ENCODE assay signal across 21 mouse cellular contexts in genomic region chr4:153303521-153303920, GRCm38 (mm10).
DNase-seq lines count a peak whose midpoint lies in the region; ATAC-seq lines count a peak whose summit lies in the region.
"Had no signal": no experiment of that assay in that cellular context is flagged by ENCODE, and none has a peak within 500 bp of the region (broad histone marks: within the 10 kb centered on the region; RNA-seq: fewer than 3 reads in every experiment).

No protein-coding gene starts in this region.

- 62% methylated on average over 5 of the region's 5 CpGs for WGBS in embryonic facial prominence, embryonic 11.5 days
- 67% methylated on average over 5 of the region's 5 CpGs for WGBS in embryonic facial prominence, embryonic 10.5 days
- 58% methylated on average over 5 of the region's 5 CpGs for WGBS in limb, embryonic 13.5 days
- 75% methylated on average over 5 of the region's 5 CpGs for WGBS in limb, embryonic 10.5 days
- 46% methylated on average over 5 of the region's 5 CpGs for WGBS in embryonic facial prominence, embryonic 14.5 days

- DNase-seq in embryonic facial prominence, embryonic 11.5 days (ENCODE audit: low spot score), result peak; percentile 10
- no peak for DNase-seq in embryonic facial prominence, embryonic 10.5 days (ENCODE audit: low spot score)
- DNase-seq in limb, embryonic 10.5 days (ENCODE audit: low spot score), result no peak
- peak; percentile 55 for DNase-seq in embryonic facial prominence, embryonic 14.5 days (ENCODE audit: low spot score)
- DNase-seq in layer of hippocampus, adult 8-10 months (ENCODE audit: low spot score in 2 of 2), result no peak
- DNase-seq: adrenal gland, postnatal 14 days; cerebellum, adult 18-20 months; cerebellum, adult 9-11 months; cerebellum, postnatal 36 days; gastrocnemius, postnatal 10 days; heart, adult 18-20 months; heart, postnatal 10 days; heart, postnatal 4 days had no signal

- no peaks in the 10 kb centered on the region for H3K4me1 ChIP-seq in embryonic facial prominence, embryonic 11.5 days (ENCODE audit: control insufficient read depth, insufficient read depth, low read length)
- H3K4me1 ChIP-seq in embryonic facial prominence, embryonic 10.5 days, result peaks cover 5% of the 10 kb centered on the region
- peaks cover 7% of the 10 kb centered on the region; the same call in 1 of the 2 replicates for H3K4me1 ChIP-seq in limb, embryonic 13.5 days
- H3K4me1 ChIP-seq in limb, embryonic 10.5 days, result peaks cover 11% of the 10 kb centered on the region
- H3K4me1 ChIP-seq in embryonic facial prominence, embryonic 14.5 days (ENCODE audit: control insufficient read depth, insufficient read depth, low read length), result no peaks in the 10 kb centered on the region
- H3K4me1 ChIP-seq: forebrain, embryonic 15.5 days had no signal

- no peaks in the 10 kb centered on the region for H3K27me3 ChIP-seq in embryonic facial prominence, embryonic 11.5 days (ENCODE audit: control insufficient read depth, insufficient read depth, low read length)
- H3K27me3 ChIP-seq in embryonic facial prominence, embryonic 10.5 days (replicated peaks; ENCODE audit: low read depth, poor library complexity, severe bottlenecking), result no peaks in the 10 kb centered on the region
- peaks cover 3% of the 10 kb centered on the region; the same call in 1 of the 2 replicates for H3K27me3 ChIP-seq in limb, embryonic 13.5 days
- no peaks in the 10 kb centered on the region for H3K27me3 ChIP-seq in limb, embryonic 10.5 days (ENCODE audit: low read depth, poor library complexity, severe bottlenecking)
- H3K27me3 ChIP-seq in embryonic facial prominence, embryonic 14.5 days (replicated peaks; ENCODE audit: control insufficient read depth, insufficient read depth, low read length), result no peaks in the 10 kb centered on the region
- H3K27me3 ChIP-seq: CH12.LX; forebrain, embryonic 15.5 days; hindbrain, embryonic 12.5 days; Patski had no signal

- H3K36me3 ChIP-seq in embryonic facial prominence, embryonic 11.5 days (replicated peaks; ENCODE audit: control insufficient read depth, insufficient read depth, low read depth, low read length), result no peaks in the 10 kb centered on the region
- no peaks in the 10 kb centered on the region for H3K36me3 ChIP-seq in embryonic facial prominence, embryonic 10.5 days (replicated peaks)
- no peaks in the 10 kb centered on the region for H3K36me3 ChIP-seq in limb, embryonic 13.5 days
- no peaks in the 10 kb centered on the region for H3K36me3 ChIP-seq in limb, embryonic 10.5 days
- no peaks in the 10 kb centered on the region for H3K36me3 ChIP-seq in embryonic facial prominence, embryonic 14.5 days (ENCODE audit: control insufficient read depth, insufficient read depth, low read length)
- H3K36me3 ChIP-seq: forebrain, embryonic 15.5 days; heart, embryonic 10.5 days; hindbrain, embryonic 12.5 days had no signal

- H3K27ac ChIP-seq in embryonic facial prominence, embryonic 11.5 days (replicated peaks; ENCODE audit: low read depth, low read length), result no peak overlapping the region
- no peak overlapping the region for H3K27ac ChIP-seq in embryonic facial prominence, embryonic 10.5 days (replicated peaks)
- no peak overlapping the region for H3K27ac ChIP-seq in limb, embryonic 13.5 days
- no peak overlapping the region for H3K27ac ChIP-seq in limb, embryonic 10.5 days
- no peak overlapping the region for H3K27ac ChIP-seq in embryonic facial prominence, embryonic 14.5 days (replicated peaks; ENCODE audit: low read depth, low read length)
- H3K27ac ChIP-seq: forebrain, embryonic 15.5 days; heart, embryonic 10.5 days; hindbrain, embryonic 12.5 days had no signal

- no peak overlapping the region for H3K9ac ChIP-seq in embryonic facial prominence, embryonic 11.5 days (replicated peaks; ENCODE audit: low read length)
- no peak overlapping the region for H3K9ac ChIP-seq in limb, embryonic 13.5 days
- H3K9ac ChIP-seq in embryonic facial prominence, embryonic 14.5 days (ENCODE audit: low read depth, low read length), result no peak overlapping the region
- H3K9ac ChIP-seq: forebrain, embryonic 15.5 days; hindbrain, embryonic 12.5 days had no signal

- ATAC-seq in embryonic facial prominence, embryonic 11.5 days (replicated peaks; ENCODE audit: insufficient number of reproducible peaks, low FRiP score, low TSS enrichment, low read depth), result no peak
- 0 out of 2 replicates have a peak, but pooled peaks have one; percentile 24 for ATAC-seq in limb, embryonic 13.5 days (ENCODE audit: low FRiP score, low read depth)
- no peak; the same call in 1 of the 2 replicates for ATAC-seq in embryonic facial prominence, embryonic 14.5 days (ENCODE audit: low read depth)
- ATAC-seq: activated CD4-positive, CD25-positive, alpha-beta regulatory T cell, adult 4 months; forebrain, embryonic 15.5 days; hindbrain, embryonic 16.5 days; Patski had no signal

- no peak overlapping the region for H3K4me3 ChIP-seq in embryonic facial prominence, embryonic 11.5 days (ENCODE audit: low read depth, low read length)
- no peak overlapping the region for H3K4me3 ChIP-seq in embryonic facial prominence, embryonic 10.5 days
- no peak overlapping the region for H3K4me3 ChIP-seq in limb, embryonic 13.5 days
- no peak overlapping the region for H3K4me3 ChIP-seq in limb, embryonic 10.5 days
- no peak overlapping the region for H3K4me3 ChIP-seq in embryonic facial prominence, embryonic 14.5 days (ENCODE audit: low read depth, low read length)
- H3K4me3 ChIP-seq: forebrain, embryonic 15.5 days; heart, embryonic 10.5 days; hindbrain, embryonic 12.5 days had no signal

- no peak overlapping the region for H3K4me2 ChIP-seq in embryonic facial prominence, embryonic 11.5 days (ENCODE audit: low read depth, low read length)
- no peak overlapping the region for H3K4me2 ChIP-seq in limb, embryonic 13.5 days (replicated peaks)
- H3K4me2 ChIP-seq in embryonic facial prominence, embryonic 14.5 days (ENCODE audit: low read depth, low read length), result no peak overlapping the region
- H3K4me2 ChIP-seq: forebrain, embryonic 15.5 days; hindbrain, embryonic 12.5 days had no signal

- H3K9me3 ChIP-seq in embryonic facial prominence, embryonic 11.5 days (replicated peaks; ENCODE audit: control insufficient read depth, low read length), result no peaks in the 10 kb centered on the region
- no peaks in the 10 kb centered on the region for H3K9me3 ChIP-seq in embryonic facial prominence, embryonic 10.5 days
- no peaks in the 10 kb centered on the region for H3K9me3 ChIP-seq in limb, embryonic 13.5 days
- H3K9me3 ChIP-seq in limb, embryonic 10.5 days (replicated peaks), result no peaks in the 10 kb centered on the region
- no peaks in the 10 kb centered on the region for H3K9me3 ChIP-seq in embryonic facial prominence, embryonic 14.5 days (ENCODE audit: control insufficient read depth, low read length)
- H3K9me3 ChIP-seq: forebrain, embryonic 15.5 days; heart, embryonic 10.5 days; hindbrain, embryonic 12.5 days had no signal

Comparison
In these comparisons a context has a peak if more than half of its experiments do, and no peak if none do; other contexts are left out.
1. DNase-seq: peak in embryonic facial prominence, embryonic 11.5 days (single experiment) and embryonic facial prominence, embryonic 14.5 days (single experiment); none in embryonic facial prominence, embryonic 10.5 days (single experiment), limb, embryonic 10.5 days (single experiment) and layer of hippocampus, adult 8-10 months (0 of 2).